Mouse (Mus musculus): ENCODE data around the gene Ccnt1.

- no peak for TF ChIP-seq CTCF (IDR thresholded peaks at IDR 0.05; ENCODE audit: extremely low read depth, insufficient read depth, insufficient read length, insufficient replicate concordance)
- TF ChIP-seq POLR2A (IDR thresholded peaks at IDR 0.05; ENCODE audit: low read depth, low read length) = no peak
Observed at GRCm38 (mm10) chr15:98602191-98602881, 31.6 kb upstream of the Ccnt1 start.
